Mouse (Mus musculus) effector memory CD4-positive, alpha-beta T cell, adult 5 months (primary cell): ENCODE measurements around the gene Grap. TPM values are rescaled to one million over a fixed set of nuclear protein-coding genes. Genes with fewer than 3 reads are reported as not detected.

Experiments used
- polyA plus RNA-seq: library from polyadenylated mRNA; unstranded; fragments of 100-300 nt; shearing (Covaris generic); gene quantifications from one replicate; pipeline ENCODE4 v1.2.1, GENCODE M21; 2017

Gene Grap
- polyA plus RNA-seq: 240 TPM

GRCm38 (mm10) chr11:61652686-61653447, at the start of gene Grap:
Gene Grap (plus strand): TSS chr11:61653265.

DNA sequence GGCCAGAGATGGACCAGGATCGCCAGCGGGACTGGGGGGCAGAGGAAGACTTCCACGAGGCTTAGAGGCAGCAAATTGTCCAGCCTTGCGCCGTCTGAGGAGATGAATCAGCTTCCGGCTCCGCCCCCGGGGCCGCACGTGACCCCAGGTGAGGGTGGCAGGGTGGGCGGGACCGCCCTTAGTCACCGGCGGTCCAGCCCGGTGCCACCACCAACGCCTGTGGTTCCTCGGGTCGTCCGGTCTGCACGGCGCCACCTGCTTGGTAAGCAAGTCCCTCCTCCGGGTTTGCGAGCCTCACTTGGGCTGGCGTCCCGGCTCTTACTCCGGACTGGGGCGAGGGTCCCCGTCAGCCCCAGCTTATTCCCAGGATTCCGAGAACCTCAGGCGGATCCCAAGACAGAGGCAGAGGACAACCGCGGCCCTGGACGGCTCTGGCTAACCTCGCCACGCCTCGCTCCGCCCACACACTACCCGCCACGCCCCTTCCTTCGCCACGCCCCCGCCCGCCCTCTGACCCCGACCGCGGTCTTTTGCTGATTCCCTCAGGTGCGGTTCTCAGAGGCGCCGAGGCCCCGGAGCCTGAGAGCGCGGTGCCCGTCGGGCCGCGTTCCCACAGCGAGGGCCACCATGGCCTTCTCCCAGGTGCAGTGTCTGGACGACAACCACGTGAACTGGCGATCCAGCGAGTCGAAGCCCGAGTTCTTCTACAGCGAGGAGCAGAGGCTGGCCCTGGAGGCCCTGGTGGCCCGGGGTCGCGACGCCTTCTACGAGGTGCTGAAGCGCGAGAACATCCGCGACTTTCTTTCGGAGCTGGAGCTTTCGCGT, 31.1 kb downstream of the Grap start, which contains the start of gene Fam83g:
Fam83g (plus strand) TSS at position 185 of the 825 bp plus-strand sequence.

DNA sequence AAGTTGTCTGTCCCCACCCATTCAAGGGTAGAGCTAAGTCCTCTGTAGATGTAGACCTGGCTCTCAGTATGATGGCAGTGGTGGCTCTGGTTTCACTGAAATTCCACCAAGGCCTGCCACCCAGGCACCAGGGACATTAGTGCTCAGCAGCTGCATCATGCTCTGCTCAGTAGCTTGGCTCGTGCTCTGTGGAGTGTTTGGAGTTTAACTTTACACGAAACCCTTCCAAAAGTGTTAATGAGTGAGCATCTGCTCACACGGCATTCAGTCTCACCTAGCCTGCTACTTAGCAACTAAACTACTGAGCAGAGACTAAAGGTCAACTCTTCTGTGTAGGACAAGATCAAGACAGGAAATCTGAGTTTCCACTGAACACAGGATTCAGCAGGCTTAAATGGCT, 67.6 kb downstream of the Grap start, which contains the start of gene Slc5a10:
Slc5a10 (minus strand) TSS at position 191 of the 400 bp plus-strand sequence.

Other genes starting within 250 kb of the Grap start
- not detected for gene Rnf112, start 199.1 kb upstream of the Grap start, polyA plus RNA-seq
- not detected for gene Mfap4, start 167.8 kb upstream of the Grap start, polyA plus RNA-seq
- 14.4 TPM for gene Mapk7, start 158.9 kb upstream of the Grap start, polyA plus RNA-seq
- 1.6 TPM for gene B9d1, start 148.1 kb upstream of the Grap start, polyA plus RNA-seq
- gene Epn2, start 73.6 kb upstream of the Grap start, polyA plus RNA-seq: 1.1 TPM
- 1.00 TPM for gene Fam83g, start 30.8 kb downstream of the Grap start, polyA plus RNA-seq
- gene Slc5a10, start 67.6 kb downstream of the Grap start, polyA plus RNA-seq: not detected
- 25.2 TPM for gene Prpsap2, start 108.8 kb downstream of the Grap start, polyA plus RNA-seq
- 25.6 TPM for gene Ulk2, start 201.8 kb downstream of the Grap start, polyA plus RNA-seq